Mouse (Mus musculus) olfactory bulb, adult 2 months (tissue): ENCODE results near the gene Dohh.

ENCODE experiments used
- CTCF ChIP-seq: fragments of 200-500 bp; IDR thresholded peaks from 2 replicates; pipeline ENCODE4 v1.5.1; 2012; ENCODE audit warnings: low read depth, mild to moderate bottlenecking, low read length, moderate library complexity; ENCODE audit not compliant: insufficient read depth
- POLR2A ChIP-seq: fragments of 200-500 bp; IDR thresholded peaks from 2 replicates; pipeline ENCODE4 v1.6.1; 2012; ENCODE audit warnings: mild to moderate bottlenecking, low read depth, low read length, moderate library complexity; ENCODE audit not compliant: insufficient read depth

- no peak for TF ChIP-seq CTCF
- TF ChIP-seq POLR2A, result no peak
Measured at GRCm38 (mm10) chr10:81346453-81347067, 37.7 kb upstream of the Dohh start.
